Mouse (Mus musculus): ENCODE results near the gene Ace. TPM values are rescaled to one million over a fixed set of nuclear protein-coding genes. Genes with fewer than 3 reads are reported as not detected.

Gene Ace
- total RNA-seq (2021) = 10 to 100 TPM in 1 of 2 experiments, 1 to 10 TPM in 1; 9.2 to 11.5 TPM

- intact Hi-C loops (cut with DNase I) = loop anchor here (5.0 kb wide), 1 partner anchor 41 kb away; no protein-coding TSS in a partner anchor
- DNase-seq (ENCODE audit: low spot score in 2 of 2) = peak in 1 of 2 experiments; percentile 46
Measured at GRCm38 (mm10) chr11:105967741-105968574, at the start of gene Ace. Gene Ace, plus strand, starts transcription at chr11:105967945.

DNA sequence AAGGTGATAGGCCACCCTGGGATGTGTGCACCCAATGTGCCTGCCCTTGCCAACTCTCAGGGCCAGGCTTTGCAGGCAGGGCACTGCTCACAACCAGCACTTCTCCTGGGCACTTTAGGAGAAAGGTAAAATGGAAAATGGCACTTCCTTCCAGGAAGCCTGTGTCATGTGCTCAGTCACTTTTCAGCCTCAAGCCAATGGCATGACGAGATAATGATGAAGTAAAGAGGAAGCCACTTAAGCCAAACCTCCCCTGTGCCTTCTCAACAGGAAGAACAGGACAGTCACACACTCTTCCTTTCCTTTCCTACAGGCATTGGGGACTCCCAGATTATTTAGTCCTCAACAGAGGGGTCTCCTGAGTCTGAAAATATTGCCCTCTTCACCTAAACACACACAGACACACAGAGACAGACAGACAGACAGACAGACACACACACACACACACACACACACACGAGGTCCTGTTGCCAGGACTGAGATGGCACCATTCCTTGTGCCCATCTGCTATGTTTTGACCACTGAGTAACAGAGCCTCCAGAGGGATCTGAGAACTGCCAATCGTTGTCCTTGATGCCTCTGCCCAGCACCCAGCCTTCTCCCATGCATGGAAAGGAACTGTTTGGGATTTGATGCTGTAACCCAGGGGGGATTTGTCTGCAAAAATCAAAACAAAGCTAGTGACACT, 47.5 kb upstream of the Ace start:
- no peak for DNase-seq (ENCODE audit: low spot score in 2 of 2)
- intact Hi-C loops (cut with DNase I) = no loop called here

DNA sequence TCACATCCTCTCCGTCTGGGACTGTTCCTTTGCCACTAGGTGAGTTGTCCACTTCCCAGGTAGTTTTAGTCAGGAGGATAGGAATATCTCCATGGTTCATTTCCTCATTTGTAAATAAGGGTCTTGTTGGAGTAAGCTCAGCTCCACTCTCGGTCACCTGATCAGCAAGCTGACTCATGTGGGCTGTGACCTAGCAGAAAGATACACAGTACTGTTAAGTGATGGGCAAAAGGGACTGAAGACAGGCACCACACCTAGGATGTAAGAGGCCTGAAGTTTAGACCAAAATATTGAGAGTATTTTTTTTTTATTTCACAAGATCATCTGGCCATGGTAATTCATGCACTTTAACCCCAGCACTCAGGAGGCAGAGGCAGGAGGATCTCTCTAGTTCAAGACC, 46.9 kb upstream of the Ace start:
- intact Hi-C loops (cut with DNase I) = no loop called here
- DNase-seq (ENCODE audit: low spot score in 2 of 2) = no peak

- intact Hi-C loops (cut with DNase I) = no loop called here
- DNase-seq (ENCODE audit: low spot score in 2 of 2) = no peak
Measured at GRCm38 (mm10) chr11:105921275-105921674, 46.5 kb upstream of the Ace start.

DNA sequence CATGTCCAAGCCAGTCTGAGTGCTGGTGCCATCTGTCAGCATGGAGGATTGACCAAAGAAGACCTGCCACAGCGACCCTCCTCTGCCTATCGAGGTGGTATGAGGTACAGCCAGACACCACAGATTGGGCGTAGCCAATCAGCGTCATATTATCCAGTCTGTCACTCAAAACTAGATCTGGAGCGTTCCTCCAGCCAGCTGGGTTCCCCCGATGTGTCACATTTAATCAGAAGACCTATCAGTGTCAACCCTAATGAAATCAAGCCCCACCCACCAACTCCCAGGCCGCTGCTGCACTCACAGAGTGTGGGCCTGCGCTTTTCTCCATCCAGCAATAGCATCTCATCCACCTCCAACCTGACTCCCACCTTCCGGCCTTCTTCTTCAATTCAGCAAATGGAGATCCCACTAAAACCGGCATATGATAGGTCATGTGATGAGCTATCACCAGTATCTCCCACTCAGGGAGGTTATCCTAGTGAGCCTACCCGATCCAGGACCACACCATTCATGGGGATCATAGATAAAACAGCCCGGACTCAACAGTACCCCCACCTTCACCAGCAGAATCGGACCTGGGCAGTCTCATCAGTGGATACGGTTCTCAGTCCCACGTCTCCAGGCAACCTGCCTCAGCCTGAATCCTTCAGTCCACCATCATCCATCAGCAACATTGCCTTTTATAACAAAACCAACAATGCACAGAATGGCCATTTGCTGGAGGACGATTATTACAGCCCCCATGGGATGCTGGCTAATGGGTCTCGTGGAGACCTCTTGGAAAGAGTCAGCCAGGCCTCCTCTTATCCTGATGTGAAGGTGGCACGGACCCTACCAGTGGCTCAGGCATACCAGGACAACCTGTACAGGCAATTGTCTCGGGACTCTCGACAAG, 44.7 kb upstream of the Ace start:
- no peak for DNase-seq (ENCODE audit: low spot score in 2 of 2)
- intact Hi-C loops (cut with DNase I) = no loop called here

DNA sequence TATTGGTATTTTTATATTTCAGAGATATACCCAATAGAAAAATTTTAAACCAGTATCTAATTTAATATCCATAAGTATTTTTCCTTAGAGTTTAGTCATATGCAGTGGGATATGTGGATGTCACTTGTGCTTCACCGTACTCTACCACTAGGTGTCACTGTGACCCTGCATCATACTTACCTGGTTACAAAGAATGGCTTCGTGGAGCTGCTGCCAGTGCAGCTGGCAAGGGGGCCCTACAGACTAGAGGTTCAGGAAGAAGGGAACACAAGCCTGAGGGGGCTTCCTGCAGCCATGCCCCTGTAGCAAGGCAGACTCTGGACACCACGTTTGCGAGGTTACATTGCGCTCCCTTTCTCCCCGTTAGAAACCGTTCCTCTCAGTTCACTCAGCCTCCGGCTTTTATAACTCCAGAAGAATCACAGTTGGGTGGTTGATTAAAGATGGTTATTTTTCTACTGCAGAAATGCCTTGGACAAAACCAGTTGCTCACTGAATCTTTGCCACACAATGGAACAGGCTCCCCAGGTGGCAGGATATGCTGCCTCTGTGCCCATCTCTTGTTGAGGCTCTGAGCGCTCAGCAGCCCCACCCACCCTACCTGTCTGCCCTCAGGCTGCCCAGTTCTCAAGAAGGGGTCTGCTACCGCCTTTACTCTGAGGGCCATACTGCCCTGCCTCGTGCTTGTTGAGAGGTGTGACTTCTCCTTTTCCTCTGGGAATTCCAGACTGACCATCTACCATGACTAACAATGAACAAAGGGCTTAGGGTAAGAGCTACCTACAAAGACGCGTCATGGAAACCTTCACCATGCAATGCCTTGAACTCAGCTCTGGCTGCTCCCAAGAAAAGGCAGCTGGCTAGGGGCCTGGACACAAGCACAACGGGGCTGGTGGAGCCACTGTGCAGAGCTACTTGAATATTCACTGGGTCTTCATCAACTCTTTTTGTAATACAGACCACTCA, 40.4 kb upstream of the Ace start:
- DNase-seq (ENCODE audit: low spot score in 2 of 2) = peak; percentile 61 to 77

GRCm38 (mm10) chr11:105928171-105928570, 39.6 kb upstream of the Ace start:
- DNase-seq (ENCODE audit: low spot score in 2 of 2) = no peak
- intact Hi-C loops (cut with DNase I) = loop anchor here (5.0 kb wide), 2 partner anchors 39 to 99 kb away; partner anchors contain the start of gene Ace

More for the DNA sequence above, 40.4 kb upstream of the Ace start:
- intact Hi-C loops (cut with DNase I) = loop anchor here (5.0 kb wide), 2 partner anchors 40 to 100 kb away; partner anchors contain the start of gene Ace

- no peak for DNase-seq (ENCODE audit: low spot score in 2 of 2)
- intact Hi-C loops (cut with DNase I) = no loop called here
Measured at GRCm38 (mm10) chr11:105931380-105931779, 36.4 kb upstream of the Ace start.

GRCm38 (mm10) chr11:105933746-105934145, 34.0 kb upstream of the Ace start:
- intact Hi-C loops (cut with DNase I) = no loop called here
- no peak for DNase-seq (ENCODE audit: low spot score in 2 of 2)

GRCm38 (mm10) chr11:105934303-105934711, 33.4 kb upstream of the Ace start:
- DNase-seq (ENCODE audit: low spot score in 2 of 2) = no peak
- intact Hi-C loops (cut with DNase I) = no loop called here

DNA sequence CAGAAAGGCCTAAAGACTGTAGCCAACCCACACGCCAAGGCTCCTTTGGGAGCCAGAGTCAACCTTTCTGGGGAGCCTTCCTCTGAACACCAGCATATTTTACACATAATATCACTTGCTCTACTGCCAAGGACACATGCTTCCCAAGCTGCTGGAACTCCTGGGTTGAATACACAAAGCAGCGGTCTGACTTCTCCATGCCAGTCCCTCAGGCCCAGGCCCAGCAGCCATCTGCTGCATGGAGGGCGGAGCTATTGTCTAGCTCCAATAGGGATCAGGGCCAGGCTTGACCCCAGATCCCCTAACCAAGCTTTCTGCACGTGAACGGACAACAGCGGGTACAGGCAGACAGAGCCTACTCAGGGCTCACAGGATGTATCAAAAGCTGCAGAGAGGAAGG, 32.9 kb upstream of the Ace start:
- no peak for DNase-seq (ENCODE audit: low spot score in 2 of 2)
- intact Hi-C loops (cut with DNase I) = no loop called here

GRCm38 (mm10) chr11:105935496-105935895, 32.2 kb upstream of the Ace start:
- DNase-seq (ENCODE audit: low spot score in 2 of 2) = no peak
- intact Hi-C loops (cut with DNase I) = no loop called here

DNA sequence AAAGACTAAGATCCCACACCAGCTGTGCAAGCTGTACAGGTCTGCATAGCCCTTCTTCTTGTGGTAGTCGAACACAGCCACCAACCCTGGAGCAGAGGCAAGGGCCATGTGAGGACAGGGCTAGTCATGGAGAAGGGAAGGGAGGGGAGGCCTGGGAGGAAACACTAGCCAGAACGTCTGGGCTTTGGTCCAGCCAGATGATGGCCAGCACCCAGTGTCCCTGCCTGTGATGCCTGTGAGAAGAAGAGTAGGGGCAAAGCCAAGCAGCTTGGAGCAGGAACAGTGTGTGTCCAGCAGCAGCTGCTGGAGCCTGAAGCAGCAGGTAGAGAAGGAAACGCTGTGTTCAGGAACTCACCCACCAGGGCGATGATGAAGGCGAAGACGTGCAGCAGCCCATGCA, 31.5 kb upstream of the Ace start:
- intact Hi-C loops (cut with DNase I) = no loop called here

GRCm38 (mm10) chr11:105936974-105937373, 30.8 kb upstream of the Ace start:
- intact Hi-C loops (cut with DNase I) = no loop called here
- DNase-seq (ENCODE audit: low spot score in 2 of 2) = no peak

More for the DNA sequence above, 31.5 kb upstream of the Ace start:
- peak in 1 of 2 experiments; percentile 55 for DNase-seq (ENCODE audit: low spot score in 2 of 2)

GRCm38 (mm10) chr11:105938771-105939170, 29.0 kb upstream of the Ace start:
- intact Hi-C loops (cut with DNase I) = no loop called here
- no peak for DNase-seq (ENCODE audit: low spot score in 2 of 2)

DNA sequence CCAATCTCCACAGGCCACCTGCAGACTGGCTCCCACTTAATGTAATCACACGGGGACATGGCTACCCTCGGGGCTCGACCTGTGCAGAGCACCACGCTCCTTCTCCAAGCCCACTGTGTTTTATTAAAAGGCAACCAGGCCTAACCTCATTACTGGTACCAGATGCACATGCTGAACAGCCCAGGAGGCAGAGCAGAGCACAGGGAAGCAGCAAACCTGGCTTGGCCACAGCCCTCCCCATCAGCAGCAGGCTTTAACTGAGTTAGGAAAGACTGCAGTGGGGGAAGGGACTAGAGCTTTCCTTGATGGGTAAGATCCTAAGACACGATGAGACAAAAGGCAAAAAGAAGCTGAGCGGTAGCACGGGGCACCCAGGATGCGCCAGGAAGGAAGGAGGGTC, 25.8 kb upstream of the Ace start:
- intact Hi-C loops (cut with DNase I) = loop anchor here (5.0 kb wide), 1 partner anchor 80 kb away; no protein-coding TSS in a partner anchor
- DNase-seq (ENCODE audit: low spot score in 2 of 2) = no peak

DNA sequence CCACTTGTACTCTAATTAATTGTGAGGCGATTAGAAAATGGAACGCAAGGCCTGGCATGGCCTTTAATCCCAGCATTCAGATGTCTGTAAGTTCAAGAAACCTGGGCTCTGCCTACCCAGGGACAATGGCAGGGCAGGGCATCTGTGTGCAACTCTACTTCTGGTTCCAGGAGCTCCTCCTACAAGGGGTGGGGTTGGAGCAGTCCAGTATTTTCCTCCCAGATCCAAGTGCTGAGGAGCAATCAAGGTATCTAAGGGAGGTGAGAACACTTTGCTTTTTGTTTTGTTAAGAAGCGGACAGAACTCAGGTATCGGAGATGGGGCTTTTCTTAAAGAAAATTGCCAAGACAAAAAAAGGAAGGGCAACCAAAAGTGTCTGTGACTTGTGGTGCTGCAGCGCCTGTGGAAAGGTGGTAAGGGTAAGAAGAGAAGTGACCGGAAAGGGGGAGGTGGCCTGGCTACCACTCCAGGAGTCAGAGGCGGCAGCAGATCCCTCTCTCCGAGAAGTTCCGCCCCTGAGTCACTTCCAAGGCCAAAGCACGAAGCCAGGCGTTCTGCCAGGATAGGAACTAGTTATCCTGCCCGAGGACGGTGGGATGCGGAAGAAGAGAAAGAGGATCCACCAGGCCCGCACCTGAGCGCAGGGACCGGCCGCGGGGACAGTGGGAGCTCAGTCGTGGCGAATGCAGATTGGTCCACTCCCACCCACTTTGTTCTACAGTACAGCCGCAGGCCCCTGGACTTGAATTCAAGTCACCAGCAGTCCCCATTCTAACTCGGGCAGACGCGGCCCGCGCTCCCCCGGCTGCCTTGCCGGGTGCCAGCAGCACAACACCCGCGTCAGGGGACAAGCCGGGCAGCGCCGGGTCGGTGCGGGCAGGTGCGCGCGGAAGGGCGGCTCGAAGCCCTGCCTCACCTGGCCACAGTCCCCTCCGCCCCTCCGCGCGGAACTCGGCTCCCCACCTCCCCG, 24.3 kb upstream of the Ace start:
- intact Hi-C loops (cut with DNase I) = loop anchor here (5.0 kb wide), 1 partner anchor 79 kb away; no protein-coding TSS in a partner anchor
- DNase-seq (ENCODE audit: low spot score in 2 of 2) = no peak

All from left cerebral cortex, postnatal 36 days (tissue).